Mouse (Mus musculus) embryonic facial prominence, embryonic 11.5 days (tissue): ENCODE measurements around the gene Prok1. TPM values are rescaled to one million over a fixed set of nuclear protein-coding genes. Genes with fewer than 3 reads are reported as not detected.

Experiments used
- ATAC-seq: fragments of 200-750 bp; cut with Nextera tagmentation; replicated peaks from 2 replicates; pipeline ENCODE4 v1.8.0; 2017; ENCODE audit warnings: low read depth; ENCODE audit not compliant: insufficient number of reproducible peaks, low FRiP score, low TSS enrichment
- DNase-seq: peaks from one replicate; pipeline ENCODE4 v3.0.0-alpha.2; 2015; ENCODE audit warnings: low spot score
- H3K27ac ChIP-seq: fragments of 300-500 bp; sonication (generic); replicated peaks from 2 replicates; pipeline ENCODE4 v1.5.1; 2014; ENCODE audit warnings: mild to moderate bottlenecking, low read depth, low read length, control low read depth
- H3K27me3 ChIP-seq: fragments of 300-500 bp; sonication (generic); 2 replicates; pipeline ENCODE4 v1.6.1; 2014; ENCODE audit warnings: mild to moderate bottlenecking, low read length, moderate library complexity, mixed read lengths; ENCODE audit not compliant: control insufficient read depth, insufficient read depth
- H3K36me3 ChIP-seq: fragments of 300-500 bp; sonication (generic); replicated peaks from 2 replicates; pipeline ENCODE4 v1.6.1; 2014; ENCODE audit warnings: low read depth, mild to moderate bottlenecking, low read length, moderate library complexity, mixed read lengths; ENCODE audit not compliant: control insufficient read depth, insufficient read depth
- H3K4me1 ChIP-seq: fragments of 300-500 bp; sonication (generic); 2 replicates; pipeline ENCODE4 v1.6.1; 2014; ENCODE audit warnings: low read length, mixed read lengths; ENCODE audit not compliant: control insufficient read depth, insufficient read depth
- H3K4me2 ChIP-seq: fragments of 300-500 bp; sonication (generic); 2 replicates; pipeline ENCODE4 v1.6.1; 2014; ENCODE audit warnings: low read depth, mild to moderate bottlenecking, control low read depth, low read length, moderate library complexity
- H3K4me3 ChIP-seq: fragments of 300-500 bp; sonication (generic); 2 replicates; pipeline ENCODE4 v1.5.1; 2014; ENCODE audit warnings: low read depth, low read length, control low read depth
- H3K9ac ChIP-seq: fragments of 300-500 bp; sonication (generic); replicated peaks from 2 replicates; pipeline ENCODE4 v1.6.1; 2014; ENCODE audit warnings: mild to moderate bottlenecking, control low read depth, low read length
- H3K9me3 ChIP-seq: fragments of 300-500 bp; sonication (generic); replicated peaks from 2 replicates; pipeline ENCODE4 v1.6.1; 2016; ENCODE audit warnings: mild to moderate bottlenecking, low read length, inconsistent platforms, mixed read lengths; ENCODE audit not compliant: control insufficient read depth
- WGBS: fragments of 180-500 bp; shearing (Covaris S2); extraction: QIAGEN DNeasy Blood & Tissue Kit; methylation state at CpG from one replicate; pipeline ENCODE4 v1.1.7; 2014; 5-methylcytosine and 5-hydroxymethylcytosine counted together
- polyA plus RNA-seq: library from polyadenylated mRNA; unstranded; fragments of >200 nt; fragmentation: Nextera tagmentation; extraction: Ambion mirVana; gene quantifications from 2 replicates; pipeline ENCODE4 v1.2.1, GENCODE M21; 2014

Prok1 gene
- polyA plus RNA-seq, 1 experiment from 2014 or later: not detected

DNA sequence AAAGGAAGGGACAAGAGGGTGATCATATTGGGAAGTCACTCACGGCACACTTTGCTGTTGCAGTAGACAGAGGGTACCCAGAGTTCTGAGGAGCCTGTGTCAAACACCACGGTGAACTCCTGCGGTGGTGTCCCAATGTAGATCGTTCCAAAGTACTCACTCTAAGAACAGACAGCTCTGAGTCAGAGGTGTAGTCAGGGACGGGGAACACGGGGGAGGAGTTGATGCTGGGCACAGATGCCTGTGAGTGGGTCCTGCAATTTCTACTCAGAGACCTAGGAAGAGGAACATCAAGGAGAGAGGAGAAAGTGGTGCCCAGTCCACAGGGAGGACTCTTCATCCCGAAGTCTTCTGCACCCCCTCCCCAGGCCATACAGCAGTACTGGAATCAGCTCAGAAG is 20.9 kb downstream of the Prok1 start:
- H3K9me3 ChIP-seq: no peaks in the 10 kb centered on the region
- DNase-seq: no peak

DNA sequence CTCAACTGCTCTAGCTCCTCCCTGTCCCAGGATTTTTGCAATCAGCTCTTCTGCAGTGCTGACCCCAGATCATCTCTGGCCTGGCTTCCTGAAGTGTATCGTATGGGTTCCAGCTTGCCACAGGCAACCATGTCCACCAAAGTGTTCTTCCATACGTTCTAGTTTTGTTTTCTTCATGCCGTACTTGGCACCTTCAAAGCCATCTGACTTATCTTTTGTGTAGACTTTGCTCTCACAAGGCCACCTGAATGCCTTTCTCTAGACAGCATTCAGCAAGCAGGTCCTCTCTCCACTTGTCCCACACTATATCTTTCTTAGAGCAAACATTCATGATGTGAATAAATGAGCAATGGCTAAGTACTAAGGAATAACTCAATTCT is 22.4 kb downstream of the Prok1 start:
- Histone ChIP-seq H3K36me3 (no peaks in the 10 kb centered on the region), H3K4me1 (no peaks in the 10 kb centered on the region), H3K27me3 (no peaks in the 10 kb centered on the region), H3K4me3 (no peak overlapping the region), H3K4me2 (no peak overlapping the region), H3K9ac (no peak overlapping the region), H3K9me3 (no peaks in the 10 kb centered on the region), H3K27ac (no peak overlapping the region)
- ATAC-seq (no peak), DNase-seq (no peak)
- WGBS: 85% methylated on average over 3 of the region's 3 CpGs

More for the DNA sequence above, 20.9 kb downstream of the Prok1 start:
- Histone ChIP-seq H3K4me2 (no peak overlapping the region), H3K4me1 (no peaks in the 10 kb centered on the region), H3K36me3 (no peaks in the 10 kb centered on the region), H3K9ac (no peak overlapping the region), H3K4me3 (no peak overlapping the region), H3K27me3 (no peaks in the 10 kb centered on the region), H3K27ac (no peak overlapping the region)
- WGBS: 82% methylated on average over 7 of the region's 7 CpGs
- ATAC-seq: no peak

DNA sequence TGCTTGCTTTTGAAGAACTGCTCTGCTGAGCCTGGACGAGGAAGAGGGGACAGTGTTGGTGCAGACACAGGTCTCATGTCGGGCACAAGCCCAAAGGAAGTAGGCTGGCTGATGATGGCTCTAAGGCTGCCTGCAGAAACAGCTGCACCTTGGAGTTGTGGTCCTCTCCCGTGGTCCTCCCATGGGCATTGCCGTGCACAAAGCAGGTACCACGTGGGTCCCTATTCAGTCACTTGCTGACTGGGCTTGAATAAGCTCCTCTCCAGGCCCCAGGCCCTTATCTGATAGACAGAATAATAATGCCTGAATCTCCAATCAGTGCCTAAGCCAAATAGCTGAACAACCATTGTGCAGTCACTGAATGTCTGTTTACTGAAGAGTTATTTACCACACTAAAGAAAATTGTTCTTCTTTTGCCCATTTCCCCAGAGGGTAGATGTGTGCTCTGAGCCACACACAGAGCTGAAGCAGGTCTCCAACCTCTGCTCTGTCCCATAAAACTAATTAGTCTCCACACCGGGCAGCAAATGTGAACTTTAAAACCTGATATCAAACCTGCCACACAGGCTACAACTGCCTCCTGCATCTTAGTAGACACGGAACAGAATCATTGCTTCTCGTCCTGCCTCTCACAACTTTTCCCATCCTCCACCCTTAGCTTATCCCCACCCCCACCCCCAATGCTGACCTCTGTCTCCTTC is 23.0 kb downstream of the Prok1 start:
- WGBS: 70% methylated on average over 8 of the region's 8 CpGs
- no peak overlapping the region for H3K4me3 ChIP-seq
- ATAC-seq (no peak), DNase-seq (no peak)
- H3K27ac ChIP-seq: no peak overlapping the region
- H3K9ac ChIP-seq: no peak overlapping the region
- H3K9me3 ChIP-seq: no peaks in the 10 kb centered on the region
- H3K27me3 ChIP-seq: no peaks in the 10 kb centered on the region
- H3K36me3 ChIP-seq: no peaks in the 10 kb centered on the region
- no peaks in the 10 kb centered on the region for H3K4me1 ChIP-seq
- H3K4me2 ChIP-seq: no peak overlapping the region

DNA sequence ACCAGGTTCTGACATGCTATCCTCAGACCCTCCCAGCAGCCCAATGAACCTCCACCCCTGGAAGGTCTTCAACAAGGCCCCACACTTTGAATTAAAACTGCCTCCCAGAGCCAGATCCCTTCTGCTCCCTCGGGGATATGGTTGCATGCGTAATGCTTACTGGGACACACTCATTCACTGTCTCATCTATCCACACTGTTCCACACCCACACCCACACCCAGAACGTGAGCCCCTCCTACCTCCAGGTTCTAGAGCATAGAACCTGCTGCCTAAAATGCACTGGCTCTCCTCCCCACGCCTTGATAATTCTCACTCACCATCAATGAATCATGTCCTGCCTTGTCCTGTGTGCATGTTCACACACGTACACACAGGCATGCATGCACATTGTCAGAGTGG is 24.9 kb downstream of the Prok1 start:
- ATAC-seq: no peak
- no peak for DNase-seq
- no peak overlapping the region for H3K4me2 ChIP-seq
- no peak overlapping the region for H3K9ac ChIP-seq
- H3K4me3 ChIP-seq: no peak overlapping the region
- no peaks in the 10 kb centered on the region for H3K9me3 ChIP-seq
- no peak overlapping the region for H3K27ac ChIP-seq
- no peaks in the 10 kb centered on the region for H3K36me3 ChIP-seq
- 80% methylated on average over 5 of the region's 5 CpGs for WGBS
- H3K27me3 ChIP-seq: no peaks in the 10 kb centered on the region
- H3K4me1 ChIP-seq: no peaks in the 10 kb centered on the region

- Histone ChIP-seq H3K27ac (no peak overlapping the region), H3K9me3 (no peaks in the 10 kb centered on the region), H3K36me3 (no peaks in the 10 kb centered on the region), H3K9ac (no peak overlapping the region), H3K27me3 (no peaks in the 10 kb centered on the region), H3K4me3 (no peak overlapping the region), H3K4me1 (no peaks in the 10 kb centered on the region), H3K4me2 (no peak overlapping the region)
- DNase-seq (no peak), ATAC-seq (peak; percentile 54; the same call in 1 of the 2 replicates)
- WGBS: 70% methylated on average over 7 of the region's 7 CpGs
Measured at GRCm38 (mm10) chr3:107207625-107208253, 31.8 kb downstream of the Prok1 start.

DNA sequence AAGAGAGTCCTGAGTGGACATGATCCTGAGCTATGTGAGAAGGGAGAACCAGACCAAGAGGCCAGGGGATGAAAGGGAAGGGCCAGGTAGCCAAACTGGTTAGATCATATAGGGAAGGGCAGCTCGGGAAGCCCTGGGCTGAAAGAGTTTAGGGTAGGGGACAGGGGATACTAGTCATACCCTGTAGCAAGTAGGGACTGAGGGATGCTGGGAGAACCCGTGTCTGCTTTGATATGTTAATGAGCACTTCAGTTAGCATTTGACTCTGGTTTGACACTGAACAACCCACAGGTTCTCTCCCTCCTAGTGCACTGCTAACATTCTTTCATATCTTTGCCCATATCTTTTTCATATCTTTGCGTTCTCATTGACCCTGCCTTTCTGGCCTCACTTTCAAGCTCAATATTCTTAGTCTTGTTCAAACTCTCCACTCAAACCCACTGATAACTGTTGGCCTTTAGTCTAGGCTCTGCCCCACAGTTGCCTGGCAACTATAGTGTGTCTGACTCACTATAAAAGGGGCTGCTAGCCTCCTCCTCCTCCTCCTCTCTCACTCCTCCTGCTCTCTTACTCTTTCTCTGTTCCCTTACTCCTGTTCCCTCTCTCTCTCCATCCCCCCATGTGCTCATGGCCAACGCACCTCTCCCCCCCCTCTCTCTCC is 32.9 kb downstream of the Prok1 start:
- ATAC-seq: no peak
- no peaks in the 10 kb centered on the region for H3K36me3 ChIP-seq
- H3K9ac ChIP-seq: no peak overlapping the region
- 52% methylated on average over 4 of the region's 4 CpGs for WGBS
- DNase-seq: no peak
- no peak overlapping the region for H3K4me3 ChIP-seq
- H3K4me1 ChIP-seq: no peaks in the 10 kb centered on the region
- no peak overlapping the region for H3K27ac ChIP-seq
- H3K9me3 ChIP-seq: no peaks in the 10 kb centered on the region
- H3K27me3 ChIP-seq: no peaks in the 10 kb centered on the region
- H3K4me2 ChIP-seq: no peak overlapping the region

GRCm38 (mm10) chr3:107205994-107206393 is 33.5 kb downstream of the Prok1 start:
- no peak for ATAC-seq
- no peaks in the 10 kb centered on the region for H3K36me3 ChIP-seq
- no peaks in the 10 kb centered on the region for H3K4me1 ChIP-seq
- H3K27ac ChIP-seq: no peak overlapping the region
- no peaks in the 10 kb centered on the region for H3K9me3 ChIP-seq
- H3K9ac ChIP-seq: no peak overlapping the region
- H3K4me3 ChIP-seq: no peak overlapping the region
- H3K27me3 ChIP-seq: no peaks in the 10 kb centered on the region
- no peak overlapping the region for H3K4me2 ChIP-seq
- DNase-seq: peak; percentile 81
- WGBS: 16% methylated on average over 4 of the region's 4 CpGs

- DNase-seq: no peak
- H3K9me3 ChIP-seq: no peaks in the 10 kb centered on the region
- no peak for ATAC-seq
Measured at GRCm38 (mm10) chr3:107205170-107205569, 34.3 kb downstream of the Prok1 start.

More at GRCm38 (mm10) chr3:107205170-107205569, 34.3 kb downstream of the Prok1 start:
- Histone ChIP-seq H3K27ac (no peak overlapping the region), H3K9ac (no peak overlapping the region), H3K4me2 (no peak overlapping the region), H3K27me3 (no peaks in the 10 kb centered on the region), H3K36me3 (no peaks in the 10 kb centered on the region), H3K4me3 (no peak overlapping the region), H3K4me1 (no peaks in the 10 kb centered on the region)
